Mouse (Mus musculus): ENCODE data around the gene Gm4836. TPM values are rescaled to one million over a fixed set of nuclear protein-coding genes. Genes with fewer than 3 reads are reported as not detected.

Gm4836 gene
- polyA plus RNA-seq (2015; fragmentation: Nextera tagmentation; extraction: Ambion mirVana) = not detected in 2 replicates

DNA sequence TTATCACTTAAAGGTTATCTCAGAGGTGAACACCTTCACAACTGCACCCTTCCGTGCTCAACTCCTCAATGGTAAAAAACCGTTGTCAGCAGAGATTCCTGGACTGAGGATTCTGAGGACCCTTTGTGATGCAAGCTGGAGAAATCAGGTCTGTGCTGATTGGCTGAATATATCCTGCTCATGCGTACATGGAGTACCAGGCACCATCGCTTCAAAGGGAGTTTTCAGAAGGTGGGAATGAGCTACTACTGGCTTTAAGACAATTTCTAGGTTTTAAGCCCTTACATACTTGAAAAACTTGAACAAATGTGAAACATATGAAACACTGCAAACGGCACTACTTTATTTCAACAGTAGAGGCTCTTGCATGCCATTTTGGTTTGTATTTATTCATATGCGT lies at the start of gene Gm4836:
TSS of gene Gm4836 (minus strand) at position 101 of the 400 bp plus-strand sequence.

Measured in adrenal gland, postnatal 0 days (tissue).